Mouse (Mus musculus): Measurements from ENCODE around the gene Socs3. TPM values are rescaled to one million over a fixed set of nuclear protein-coding genes. Genes with fewer than 3 reads are reported as not detected.

Socs3 gene
- polyA plus RNA-seq, 1 experiment from 2014 or later = 8.2 TPM

DNA sequence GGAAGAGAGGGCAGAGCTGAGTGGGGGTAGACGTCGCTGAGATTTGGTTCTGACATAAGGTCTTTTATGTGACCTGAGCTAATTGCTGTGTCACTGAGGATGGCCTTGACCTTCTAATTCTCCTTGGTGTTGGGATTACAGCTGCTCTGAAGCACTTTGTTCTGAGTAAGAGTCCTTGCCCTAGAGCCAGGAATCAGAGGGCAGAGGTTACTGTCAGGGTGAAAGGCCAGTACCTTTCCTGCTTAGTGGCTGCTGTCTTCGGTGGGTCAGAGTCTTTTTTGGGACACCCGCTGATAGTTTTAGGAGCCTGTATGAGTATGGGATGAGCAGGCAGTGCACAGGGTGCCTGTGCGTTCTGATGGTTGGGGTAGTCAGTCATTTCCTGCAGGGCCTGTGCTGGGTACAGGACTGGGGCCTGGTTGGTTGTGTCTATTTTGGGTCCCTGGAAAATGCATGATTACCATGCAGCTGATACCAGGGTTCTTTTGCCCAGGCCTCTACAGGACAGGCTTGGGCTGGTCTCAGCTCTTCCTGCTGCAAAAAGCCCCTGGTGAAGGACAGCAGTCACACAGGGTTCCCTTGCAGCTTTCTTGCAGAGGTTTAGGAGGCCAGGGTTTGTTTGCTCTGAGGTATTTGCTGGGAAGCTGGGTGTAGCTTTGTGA is 38.4 kb upstream of the Socs3 start:
- peaks cover 34% of the 10 kb centered on the region for H3K4me1 ChIP-seq (ENCODE audit: control insufficient read depth, insufficient read depth, low read length)
- H3K9me3 ChIP-seq (replicated peaks; ENCODE audit: control insufficient read depth, low read length) = no peaks in the 10 kb centered on the region
- H3K36me3 ChIP-seq (ENCODE audit: control insufficient read depth, insufficient read depth) = peaks cover 20% of the 10 kb centered on the region
- H3K4me3 ChIP-seq (ENCODE audit: low read length) = no peak overlapping the region
- peak overlapping the region; percentile 45 for H3K9ac ChIP-seq (ENCODE audit: low read length)
- no peak for ATAC-seq (replicated peaks; ENCODE audit: extremely low read depth, insufficient read depth, low FRiP score)
- no peak overlapping the region for H3K4me2 ChIP-seq (ENCODE audit: low read depth, low read length)
- H3K27me3 ChIP-seq (ENCODE audit: control insufficient read depth, insufficient read depth, low read length) = no peaks in the 10 kb centered on the region
- peak overlapping the region; percentile 75 for H3K27ac ChIP-seq (ENCODE audit: low read length)
- WGBS = 45% methylated on average over 5 of the region's 5 CpGs

DNA sequence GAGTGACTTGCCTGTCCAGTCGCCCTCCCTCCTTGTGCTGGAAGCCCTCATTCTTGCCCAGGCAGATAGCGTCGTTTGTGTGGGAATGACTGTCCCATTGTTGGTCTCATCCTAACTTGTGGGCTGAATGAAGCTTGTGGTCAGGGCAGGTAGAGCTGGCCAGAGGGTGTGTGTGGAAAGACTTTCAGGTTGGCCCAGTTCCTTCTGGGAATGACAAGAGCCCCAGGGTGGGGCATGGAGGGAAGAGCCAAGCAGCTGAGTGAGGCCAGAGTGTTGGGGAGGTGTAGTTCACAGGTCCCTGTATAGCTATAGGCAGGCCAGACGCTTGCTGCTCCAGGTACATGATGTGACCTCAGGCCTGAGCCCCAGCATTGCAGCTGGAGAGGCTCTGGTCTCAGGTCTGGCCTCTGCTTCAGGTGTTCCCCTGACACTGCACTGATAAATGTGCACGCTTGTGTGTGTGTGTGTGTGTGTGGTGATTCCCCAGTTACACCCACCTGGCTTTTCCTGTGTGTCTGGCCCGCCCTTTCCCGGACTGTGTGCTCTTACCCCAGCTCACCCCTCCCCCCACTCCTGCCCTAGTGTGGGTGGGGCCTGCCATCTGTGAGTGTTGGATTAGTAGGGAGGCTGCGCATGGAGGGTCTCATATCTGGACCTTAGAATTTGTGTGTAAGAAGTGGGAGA is 37.8 kb upstream of the Socs3 start:
- Histone ChIP-seq H3K4me2 (ENCODE audit: low read depth, low read length) (no peak overlapping the region), H3K27ac (ENCODE audit: low read length) (peak overlapping the region; percentile 75), H3K36me3 (ENCODE audit: control insufficient read depth, insufficient read depth) (peaks cover 20% of the 10 kb centered on the region), H3K4me3 (ENCODE audit: low read length) (no peak overlapping the region), H3K4me1 (ENCODE audit: control insufficient read depth, insufficient read depth, low read length) (peaks cover 34% of the 10 kb centered on the region), H3K9ac (ENCODE audit: low read length) (peak overlapping the region; percentile 13; the same call in 1 of the 2 replicates), H3K9me3 (replicated peaks; ENCODE audit: control insufficient read depth, low read length) (no peaks in the 10 kb centered on the region), H3K27me3 (ENCODE audit: control insufficient read depth, insufficient read depth, low read length) (no peaks in the 10 kb centered on the region)
- WGBS = 54% methylated on average over 8 of the region's 8 CpGs
- no peak for ATAC-seq (replicated peaks; ENCODE audit: extremely low read depth, insufficient read depth, low FRiP score)

DNA sequence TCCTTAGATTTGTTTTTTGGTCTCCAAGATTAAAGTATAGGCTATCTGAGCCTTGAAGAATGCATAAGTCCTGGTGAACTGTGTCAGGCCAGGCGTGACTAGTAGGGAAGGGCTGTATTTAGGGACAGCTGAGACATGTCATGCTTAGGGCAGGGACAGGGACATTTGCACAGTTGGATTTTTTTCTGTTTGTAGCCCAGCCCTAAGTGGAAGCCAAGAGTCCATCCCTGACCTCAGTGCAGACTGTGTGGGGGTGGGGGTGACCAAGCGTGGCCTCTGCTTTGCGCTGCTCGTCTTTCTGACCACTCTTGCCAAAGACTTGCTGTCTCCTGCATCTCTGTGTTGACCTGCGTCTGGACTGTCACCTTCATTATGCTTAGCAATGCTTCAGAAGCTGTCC is 34.4 kb upstream of the Socs3 start:
- Histone ChIP-seq H3K9ac (ENCODE audit: low read length) (no peak overlapping the region), H3K4me3 (ENCODE audit: low read length) (no peak overlapping the region), H3K9me3 (replicated peaks; ENCODE audit: control insufficient read depth, low read length) (no peaks in the 10 kb centered on the region), H3K4me1 (ENCODE audit: control insufficient read depth, insufficient read depth, low read length) (peaks cover 42% of the 10 kb centered on the region), H3K4me2 (ENCODE audit: low read depth, low read length) (no peak overlapping the region), H3K36me3 (ENCODE audit: control insufficient read depth, insufficient read depth) (peaks cover 30% of the 10 kb centered on the region), H3K27ac (ENCODE audit: low read length) (peak overlapping the region; percentile 43; the same call in 1 of the 2 replicates), H3K27me3 (ENCODE audit: control insufficient read depth, insufficient read depth, low read length) (no peaks in the 10 kb centered on the region)
- 73% methylated on average over 5 of the region's 5 CpGs for WGBS
- no peak for ATAC-seq (replicated peaks; ENCODE audit: extremely low read depth, insufficient read depth, low FRiP score)

DNA sequence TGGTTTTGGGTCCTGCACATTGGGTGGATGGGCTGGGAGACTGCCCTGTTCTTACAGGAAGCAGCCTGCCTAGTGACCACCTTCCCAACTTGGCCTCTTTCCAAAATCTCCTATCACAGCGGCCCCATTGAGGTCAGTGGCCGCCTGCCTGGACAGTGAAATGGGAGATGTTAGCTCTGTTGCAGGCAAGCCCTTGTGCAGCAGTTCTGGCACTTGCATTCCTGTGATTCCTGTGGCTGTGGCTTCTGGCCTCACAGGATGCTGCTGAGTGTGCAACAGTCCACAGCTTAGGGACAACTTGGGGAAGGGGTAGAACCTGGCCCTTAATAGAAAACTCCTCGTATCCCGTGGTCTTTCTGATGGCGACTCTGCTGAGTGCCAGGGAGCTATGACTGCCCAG is 33.9 kb upstream of the Socs3 start:
- WGBS = 25% methylated on average over 5 of the region's 5 CpGs
- ATAC-seq (replicated peaks; ENCODE audit: extremely low read depth, insufficient read depth, low FRiP score) = no peak; the same call in 1 of the 2 replicates
- H3K4me1 ChIP-seq (ENCODE audit: control insufficient read depth, insufficient read depth, low read length) = peaks cover 38% of the 10 kb centered on the region
- H3K27me3 ChIP-seq (ENCODE audit: control insufficient read depth, insufficient read depth, low read length) = no peaks in the 10 kb centered on the region
- no peak overlapping the region for H3K4me2 ChIP-seq (ENCODE audit: low read depth, low read length)
- H3K36me3 ChIP-seq (ENCODE audit: control insufficient read depth, insufficient read depth) = peaks cover 30% of the 10 kb centered on the region
- H3K4me3 ChIP-seq (ENCODE audit: low read length) = no peak overlapping the region
- H3K27ac ChIP-seq (ENCODE audit: low read length) = peak overlapping the region; percentile 43; the same call in 1 of the 2 replicates
- no peak overlapping the region for H3K9ac ChIP-seq (ENCODE audit: low read length)
- H3K9me3 ChIP-seq (replicated peaks; ENCODE audit: control insufficient read depth, low read length) = no peaks in the 10 kb centered on the region

DNA sequence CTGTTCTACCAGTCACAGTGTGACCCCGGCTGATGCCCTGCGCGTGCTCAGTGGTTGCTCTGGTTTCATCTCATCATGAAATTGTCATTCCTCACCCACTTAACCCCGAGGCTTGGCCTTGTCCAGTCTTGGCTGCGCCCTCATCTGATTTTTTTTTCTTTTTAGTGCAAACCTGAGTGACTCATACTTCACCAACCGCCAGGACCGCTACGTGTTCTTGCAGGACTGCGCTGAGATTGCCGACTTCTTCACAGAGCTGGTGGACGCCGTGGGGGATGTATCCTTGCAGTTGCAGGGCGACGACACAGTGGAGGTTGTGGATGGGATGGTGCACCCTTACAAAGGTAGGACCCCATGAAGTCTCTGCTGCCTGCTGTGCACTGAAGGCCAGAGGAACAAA is 33.3 kb upstream of the Socs3 start:
- peaks cover 30% of the 10 kb centered on the region for H3K36me3 ChIP-seq (ENCODE audit: control insufficient read depth, insufficient read depth)
- no peak for ATAC-seq (replicated peaks; ENCODE audit: extremely low read depth, insufficient read depth, low FRiP score)
- 73% methylated on average over 14 of the region's 14 CpGs for WGBS
- no peak overlapping the region for H3K4me3 ChIP-seq (ENCODE audit: low read length)
- no peak overlapping the region for H3K9ac ChIP-seq (ENCODE audit: low read length)
- H3K27me3 ChIP-seq (ENCODE audit: control insufficient read depth, insufficient read depth, low read length) = no peaks in the 10 kb centered on the region
- no peaks in the 10 kb centered on the region for H3K9me3 ChIP-seq (replicated peaks; ENCODE audit: control insufficient read depth, low read length)
- H3K27ac ChIP-seq (ENCODE audit: low read length) = no peak overlapping the region; the same call in 1 of the 2 replicates
- peaks cover 32% of the 10 kb centered on the region for H3K4me1 ChIP-seq (ENCODE audit: control insufficient read depth, insufficient read depth, low read length)
- H3K4me2 ChIP-seq (ENCODE audit: low read depth, low read length) = no peak overlapping the region

DNA sequence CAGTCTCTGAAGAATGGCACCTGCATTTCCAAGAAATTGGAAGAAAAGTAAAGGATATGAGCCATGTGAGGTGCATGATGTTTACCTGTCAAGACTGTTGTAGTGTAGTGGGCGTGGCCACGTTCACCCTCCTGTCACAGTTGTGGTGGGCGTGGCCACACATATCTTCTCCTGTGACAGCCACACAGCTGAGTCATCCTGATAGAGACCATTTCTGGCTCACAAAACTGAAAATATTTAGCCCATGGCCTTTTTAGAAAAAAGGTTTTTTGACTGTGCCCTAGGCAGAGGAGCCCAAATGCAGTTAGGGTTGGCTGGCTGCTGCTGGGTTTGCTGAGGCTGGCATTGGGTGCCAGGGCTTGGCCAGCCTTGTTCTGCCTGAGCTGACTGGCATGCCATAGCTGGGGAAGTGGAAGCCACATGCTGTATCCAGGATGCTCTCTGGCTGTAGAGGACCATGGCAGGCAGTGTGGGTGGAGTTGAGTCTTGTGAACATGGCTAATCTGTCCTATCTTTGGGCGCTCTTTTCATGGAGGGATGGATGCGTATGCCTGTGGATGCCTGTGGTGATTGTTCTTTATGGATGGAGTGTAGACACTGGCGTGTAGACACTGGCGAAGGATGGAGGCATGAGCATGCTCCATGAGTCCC is 30.8 kb upstream of the Socs3 start:
- H3K4me3 ChIP-seq (ENCODE audit: low read length) = no peak overlapping the region
- no peak overlapping the region for H3K4me2 ChIP-seq (ENCODE audit: low read depth, low read length)
- H3K4me1 ChIP-seq (ENCODE audit: control insufficient read depth, insufficient read depth, low read length) = peaks cover 28% of the 10 kb centered on the region
- peak overlapping the region; percentile 24; the same call in 1 of the 2 replicates for H3K27ac ChIP-seq (ENCODE audit: low read length)
- H3K9me3 ChIP-seq (replicated peaks; ENCODE audit: control insufficient read depth, low read length) = no peaks in the 10 kb centered on the region
- ATAC-seq (replicated peaks; ENCODE audit: extremely low read depth, insufficient read depth, low FRiP score) = no peak
- no peak overlapping the region for H3K9ac ChIP-seq (ENCODE audit: low read length)
- H3K27me3 ChIP-seq (ENCODE audit: control insufficient read depth, insufficient read depth, low read length) = no peaks in the 10 kb centered on the region
- H3K36me3 ChIP-seq (ENCODE audit: control insufficient read depth, insufficient read depth) = peaks cover 21% of the 10 kb centered on the region
- 78% methylated on average over 7 of the region's 7 CpGs for WGBS

DNA sequence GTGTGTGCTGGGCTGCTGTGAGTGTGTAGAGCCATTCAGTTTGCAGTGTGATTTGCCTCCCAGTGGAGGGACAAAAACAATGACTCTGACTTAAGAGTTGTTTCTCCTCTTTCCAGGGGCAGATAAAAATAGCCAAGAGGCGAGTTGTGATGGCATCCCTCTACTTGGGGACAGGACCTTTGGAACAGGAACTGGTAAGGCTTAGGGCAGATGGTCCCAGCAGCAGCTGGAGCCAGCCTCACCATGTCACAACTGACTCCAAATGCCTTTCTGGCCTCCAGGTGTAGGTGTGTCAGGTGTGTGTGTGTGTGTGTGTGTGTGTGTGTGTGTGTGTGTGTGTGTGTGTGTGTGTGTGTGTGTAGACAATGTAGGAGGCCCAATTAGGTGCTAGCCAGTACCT is 30.2 kb upstream of the Socs3 start:
- no peak for ATAC-seq (replicated peaks; ENCODE audit: extremely low read depth, insufficient read depth, low FRiP score)
- no peak overlapping the region for H3K4me3 ChIP-seq (ENCODE audit: low read length)
- 22% methylated on average over 1 of the region's 1 CpGs for WGBS
- no peaks in the 10 kb centered on the region for H3K9me3 ChIP-seq (replicated peaks; ENCODE audit: control insufficient read depth, low read length)
- H3K9ac ChIP-seq (ENCODE audit: low read length) = no peak overlapping the region
- peak overlapping the region; percentile 60 for H3K27ac ChIP-seq (ENCODE audit: low read length)
- H3K4me2 ChIP-seq (ENCODE audit: low read depth, low read length) = no peak overlapping the region
- peaks cover 15% of the 10 kb centered on the region for H3K36me3 ChIP-seq (ENCODE audit: control insufficient read depth, insufficient read depth)
- no peaks in the 10 kb centered on the region for H3K27me3 ChIP-seq (ENCODE audit: control insufficient read depth, insufficient read depth, low read length)
- H3K4me1 ChIP-seq (ENCODE audit: control insufficient read depth, insufficient read depth, low read length) = peaks cover 34% of the 10 kb centered on the region

DNA sequence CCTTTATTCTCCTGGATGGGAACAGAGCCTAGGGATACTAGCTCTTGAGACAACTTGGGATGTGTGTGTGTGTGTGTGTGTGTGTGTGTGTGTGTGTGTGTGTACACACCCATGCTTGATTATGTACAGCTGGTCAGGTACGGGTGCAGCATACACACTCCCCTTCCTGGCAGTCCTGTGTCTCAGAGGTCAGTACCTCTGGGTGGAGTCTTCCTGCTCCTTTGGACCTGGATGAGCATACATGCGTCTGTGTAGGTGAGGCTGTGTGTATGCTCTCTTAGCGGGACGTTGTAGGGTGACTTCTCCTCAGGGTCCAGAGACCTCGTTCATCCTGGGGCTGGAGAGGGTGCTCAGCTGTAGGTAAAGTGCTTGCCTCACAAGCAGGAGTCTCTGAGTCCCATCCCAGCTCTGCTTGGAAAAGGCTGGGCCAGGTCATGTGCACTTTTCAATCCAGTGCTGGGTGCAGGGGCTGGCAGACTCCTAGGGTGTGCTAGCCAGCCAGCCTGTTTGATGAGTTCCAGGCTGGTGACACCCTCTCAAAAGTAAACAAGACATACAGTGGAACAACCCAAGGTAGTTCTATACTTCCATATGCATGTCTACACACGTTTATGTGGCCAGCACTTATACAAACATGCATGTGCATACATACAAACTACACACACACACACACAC is 29.6 kb upstream of the Socs3 start:
- WGBS = 68% methylated on average over 6 of the region's 6 CpGs
- no peak overlapping the region for H3K9ac ChIP-seq (ENCODE audit: low read length)
- no peak for ATAC-seq (replicated peaks; ENCODE audit: extremely low read depth, insufficient read depth, low FRiP score)

More for the DNA sequence above, 29.6 kb upstream of the Socs3 start:
- H3K27ac ChIP-seq (ENCODE audit: low read length) = peak overlapping the region; percentile 60
- peaks cover 12% of the 10 kb centered on the region for H3K36me3 ChIP-seq (ENCODE audit: control insufficient read depth, insufficient read depth)
- peaks cover 41% of the 10 kb centered on the region for H3K4me1 ChIP-seq (ENCODE audit: control insufficient read depth, insufficient read depth, low read length)
- no peaks in the 10 kb centered on the region for H3K27me3 ChIP-seq (ENCODE audit: control insufficient read depth, insufficient read depth, low read length)
- no peak overlapping the region for H3K4me2 ChIP-seq (ENCODE audit: low read depth, low read length)
- H3K9me3 ChIP-seq (replicated peaks; ENCODE audit: control insufficient read depth, low read length) = no peaks in the 10 kb centered on the region
- no peak overlapping the region for H3K4me3 ChIP-seq (ENCODE audit: low read length)
